Mouse (Mus musculus) erythroblast, embryonic 14.5 days (primary cell): Measurements from ENCODE around the gene Smox.

Experiments
- GATA1 ChIP-seq: IDR thresholded peaks from 2 replicates; pipeline ENCODE4 v1.6.1; 2012; ENCODE audit warnings: low read length, inconsistent platforms, mixed read lengths
- TAL1 ChIP-seq: IDR thresholded peaks from 3 replicates; pipeline ENCODE4 v1.6.1; 2012; ENCODE audit warnings: low read length, inconsistent platforms, mixed read lengths

DNA sequence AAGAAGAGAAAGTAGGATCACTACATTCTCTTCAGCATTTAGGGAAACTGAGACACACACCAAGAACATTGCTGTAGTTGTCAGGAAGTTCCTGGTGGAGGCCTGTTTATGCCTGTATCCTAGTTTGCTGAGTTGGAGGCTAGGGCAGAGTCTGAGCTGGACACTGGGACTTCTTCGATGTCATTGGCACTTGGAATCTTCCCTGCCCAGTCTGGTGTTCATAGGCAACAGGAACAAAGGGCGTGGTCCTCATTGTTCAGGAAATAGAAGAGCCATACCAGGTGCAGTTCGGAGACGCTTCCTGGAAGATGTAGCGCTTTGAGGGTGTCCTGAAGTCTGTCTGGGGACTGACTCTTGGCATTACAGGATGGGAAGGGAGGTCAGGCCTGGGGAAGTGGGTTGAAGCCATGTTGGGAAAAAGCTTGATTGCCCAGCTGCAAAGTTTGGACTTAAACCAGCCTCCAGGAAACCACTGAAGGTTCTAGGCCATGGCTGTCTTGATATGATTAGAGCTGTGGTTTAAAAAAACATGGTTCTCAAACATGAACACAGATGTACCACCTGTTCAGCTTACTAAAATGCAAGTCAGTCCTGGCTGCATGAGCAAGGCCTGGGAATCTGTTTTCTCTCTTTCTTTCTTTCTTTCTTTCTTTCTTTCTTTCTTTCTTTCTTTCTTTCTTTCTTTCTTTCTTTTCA is 5.0 kb downstream of the Smox start:
- no peak for TF ChIP-seq GATA1
- TF ChIP-seq TAL1: 0 out of 3 replicates have a peak, but pooled peaks have one; percentile 17
